Mouse (Mus musculus): ENCODE data around the gene Ccpg1os. TPM values are rescaled to one million over a fixed set of nuclear protein-coding genes. Genes with fewer than 3 reads are reported as not detected.

Ccpg1os gene
- polyA plus RNA-seq, 1 experiment from 2014 or later: 12.9 TPM

- H3K4me1 ChIP-seq: no peaks in the 10 kb centered on the region
- H3K4me3 ChIP-seq: no peak overlapping the region
- H3K9me3 ChIP-seq: no peaks in the 10 kb centered on the region
- DNase-seq (ENCODE audit: low spot score): no peak
- H3K36me3 ChIP-seq: no peaks in the 10 kb centered on the region; the same call in 1 of the 2 replicates
- 68% methylated on average over 2 of the region's 2 CpGs for WGBS
- no peaks in the 10 kb centered on the region for H3K27me3 ChIP-seq (ENCODE audit: insufficient read depth, poor library complexity, severe bottlenecking)
- H3K27ac ChIP-seq: no peak overlapping the region
These were observed 48.9 kb downstream of the Ccpg1os start for GRCm38 (mm10) chr9:72936301-72936700.

GRCm38 (mm10) chr9:72935309-72935708, 49.9 kb downstream of the Ccpg1os start:
- WGBS: 79% methylated on average over 4 of the region's 4 CpGs
- H3K27ac ChIP-seq: no peak overlapping the region

GRCm38 (mm10) chr9:72931166-72931790, 53.9 kb downstream of the Ccpg1os start:
- DNase-seq (ENCODE audit: low spot score): no peak
- Histone ChIP-seq H3K4me3 (no peak overlapping the region), H3K36me3 (no peaks in the 10 kb centered on the region; the same call in 1 of the 2 replicates), H3K9me3 (no peaks in the 10 kb centered on the region), H3K4me1 (no peaks in the 10 kb centered on the region), H3K27ac (no peak overlapping the region), H3K27me3 (ENCODE audit: insufficient read depth, poor library complexity, severe bottlenecking) (peaks cover 19% of the 10 kb centered on the region)
- WGBS: 80% methylated on average over 13 of the region's 13 CpGs

More at GRCm38 (mm10) chr9:72935309-72935708, 49.9 kb downstream of the Ccpg1os start:
- no peaks in the 10 kb centered on the region for H3K4me1 ChIP-seq
- DNase-seq (ENCODE audit: low spot score): no peak
- H3K36me3 ChIP-seq: no peaks in the 10 kb centered on the region; the same call in 1 of the 2 replicates
- no peaks in the 10 kb centered on the region for H3K9me3 ChIP-seq
- H3K4me3 ChIP-seq: no peak overlapping the region
- no peaks in the 10 kb centered on the region for H3K27me3 ChIP-seq (ENCODE audit: insufficient read depth, poor library complexity, severe bottlenecking)

Small RNA genes lying within 50 kb of the gene (microRNA-seq; reads per million reads assigned to microRNA genes)
- gene Gm27353: not detected

Other genes starting within 250 kb of the Ccpg1os start
- 7.6 and 11.1 TPM in 2 replicates for gene Prtg, start 178.5 kb downstream of the Ccpg1os start, polyA plus RNA-seq (2016; fragmentation: Nextera tagmentation; extraction: Ambion mirVana)
- 1.6 and 2.2 TPM in 2 replicates for gene Pygo1, start 59.7 kb downstream of the Ccpg1os start, polyA plus RNA-seq (2016; fragmentation: Nextera tagmentation; extraction: Ambion mirVana)
- gene Dyx1c1, start 26.6 kb downstream of the Ccpg1os start, polyA plus RNA-seq (2016; fragmentation: Nextera tagmentation; extraction: Ambion mirVana): 0.59 and 1.1 TPM in 2 replicates
- not detected in 2 replicates for gene Gm44503, start 26.5 kb downstream of the Ccpg1os start, polyA plus RNA-seq (2016; fragmentation: Nextera tagmentation; extraction: Ambion mirVana)
- gene Ccpg1, start within 50 bp of the Ccpg1os start, polyA plus RNA-seq (2016; fragmentation: Nextera tagmentation; extraction: Ambion mirVana): 18.3 and 23.5 TPM in 2 replicates
- 10.9 and 13.2 TPM in 2 replicates for gene Pigb, start 55.0 kb upstream of the Ccpg1os start, polyA plus RNA-seq (2016; fragmentation: Nextera tagmentation; extraction: Ambion mirVana)
- 3.5 and 5.3 TPM in 2 replicates for gene Rab27a, start 59.5 kb upstream of the Ccpg1os start, polyA plus RNA-seq (2016; fragmentation: Nextera tagmentation; extraction: Ambion mirVana)
- not detected in 2 replicates for gene Khdc3, start 116.5 kb upstream of the Ccpg1os start, polyA plus RNA-seq (2016; fragmentation: Nextera tagmentation; extraction: Ambion mirVana)
- not detected in 2 replicates for gene Gm20509, start 117.1 kb upstream of the Ccpg1os start, polyA plus RNA-seq (2016; fragmentation: Nextera tagmentation; extraction: Ambion mirVana)
- gene Rsl24d1, start 128.0 kb upstream of the Ccpg1os start, polyA plus RNA-seq (2016; fragmentation: Nextera tagmentation; extraction: Ambion mirVana): 101 and 124 TPM in 2 replicates

All from heart, embryonic 10.5 days (tissue).